Mouse (Mus musculus) layer of hippocampus, adult 2 months (tissue): ENCODE data around the gene Gm21905. TPM values are rescaled to one million over a fixed set of nuclear protein-coding genes. Genes with fewer than 3 reads are reported as not detected.

Experiments used
- DNase-seq, 2 experiments: peaks; one replicate each; pipeline ENCODE4 v3.0.0; 2022; ENCODE audit warnings: low spot score in 2 of 2
- H3K27ac ChIP-seq: fragments of 200-600 bp; 2 replicates; pipeline ENCODE4 v1.8.1; 2022
- H3K4me3 ChIP-seq: fragments of 200-600 bp; 2 replicates; pipeline ENCODE4 v1.8.1; 2022; ENCODE audit warnings: mild to moderate bottlenecking
- CTCF ChIP-seq: fragments of 200-600 bp; conservative IDR thresholded peaks from 2 replicates; pipeline ENCODE4 v1.8.1; 2022; ENCODE audit warnings: antibody characterized with exemption, mild to moderate bottlenecking, moderate library complexity
- long read RNA-seq, 2 experiments: library from polyadenylated mRNA; stranded (forward); transcript quantifications; one replicate each; pipeline ENCODE4 v2.0.0; 2021; ENCODE audit warnings: borderline mapping rate in 2 of 2
- total RNA-seq, 2 experiments: library from RNA; stranded (reverse); gene quantifications; 2 replicates each; pipeline ENCODE4 v1.2.3; 2021

Gm21905 gene
- total RNA-seq, result not detected
- long read RNA-seq, experiment 1, result 0 reads
- long read RNA-seq, experiment 2, result 0 reads

- H3K4me3 ChIP-seq, result no peak within 1 kb of the TSS
- no peak within 1 kb of the TSS for H3K27ac ChIP-seq
- no peak for TF ChIP-seq CTCF
- no peak for DNase-seq
Observed at GRCm38 (mm10) chr5:67946321-67946720, at the start of gene Gm21905. Gm21905 (minus strand) TSS chr5:67946421.

GRCm38 (mm10) chr5:67990426-67990825 lies 44.2 kb upstream of the Gm21905 start:
- no peak for DNase-seq
- no peak for TF ChIP-seq CTCF
- Histone ChIP-seq H3K27ac (no peak overlapping the region), H3K4me3 (no peak overlapping the region)

GRCm38 (mm10) chr5:67981946-67982526 lies 35.8 kb upstream of the Gm21905 start:
- TF ChIP-seq CTCF, result no peak
- H3K4me3 ChIP-seq, result no peak overlapping the region
- no peak overlapping the region for H3K27ac ChIP-seq
- DNase-seq, result no peak

- TF ChIP-seq CTCF, result no peak
- no peak overlapping the region for H3K27ac ChIP-seq
- no peak overlapping the region for H3K4me3 ChIP-seq
- DNase-seq, result no peak
Observed at GRCm38 (mm10) chr5:67969536-67969935, 23.3 kb upstream of the Gm21905 start.

- no peak for DNase-seq
- no peak for TF ChIP-seq CTCF
- H3K4me3 ChIP-seq, result no peak overlapping the region
- H3K27ac ChIP-seq, result no peak overlapping the region
Observed at GRCm38 (mm10) chr5:67961708-67962629, 15.7 kb upstream of the Gm21905 start.

- Histone ChIP-seq H3K27ac (no peak overlapping the region), H3K4me3 (no peak overlapping the region)
- TF ChIP-seq CTCF, result no peak
- DNase-seq, result no peak
Observed at GRCm38 (mm10) chr5:67955486-67955885, 9.3 kb upstream of the Gm21905 start.

- DNase-seq, result no peak
- TF ChIP-seq CTCF, result no peak
- H3K4me3 ChIP-seq, result no peak overlapping the region
- H3K27ac ChIP-seq, result no peak overlapping the region
Observed at GRCm38 (mm10) chr5:67954097-67954496, 7.9 kb upstream of the Gm21905 start.

- no peak overlapping the region for H3K27ac ChIP-seq
- no peak overlapping the region for H3K4me3 ChIP-seq
- peak in 1 of 2 experiments; percentile 5 for DNase-seq
- no peak for TF ChIP-seq CTCF
Observed at GRCm38 (mm10) chr5:67948074-67948473, 1.9 kb upstream of the Gm21905 start.

GRCm38 (mm10) chr5:67947006-67947405 lies 785 bp upstream of the Gm21905 start:
- H3K4me3 ChIP-seq, result no peak overlapping the region
- no peak for TF ChIP-seq CTCF
- DNase-seq, result no peak
- no peak overlapping the region for H3K27ac ChIP-seq

GRCm38 (mm10) chr5:67944074-67944785 lies 2.0 kb downstream of the Gm21905 start:
- no peak for TF ChIP-seq CTCF
- DNase-seq, result no peak
- H3K27ac ChIP-seq, result no peak overlapping the region
- H3K4me3 ChIP-seq, result no peak overlapping the region

GRCm38 (mm10) chr5:67943199-67943598 lies 3.0 kb downstream of the Gm21905 start:
- H3K27ac ChIP-seq, result no peak overlapping the region
- DNase-seq, result no peak

GRCm38 (mm10) chr5:67941369-67941768 lies 4.9 kb downstream of the Gm21905 start, which contains the start of gene Gm5108:
Gm5108 (plus strand) TSS chr5:67941669.
- TF ChIP-seq CTCF, result no peak
- no peak within 1 kb of the TSS for H3K27ac ChIP-seq
- no peak for DNase-seq
- H3K4me3 ChIP-seq, result no peak within 1 kb of the TSS

More at GRCm38 (mm10) chr5:67943199-67943598, 3.0 kb downstream of the Gm21905 start:
- TF ChIP-seq CTCF, result no peak
- no peak overlapping the region for H3K4me3 ChIP-seq

GRCm38 (mm10) chr5:67931623-67932022 lies 14.6 kb downstream of the Gm21905 start:
- Histone ChIP-seq H3K4me3 (no peak overlapping the region), H3K27ac (no peak overlapping the region)
- TF ChIP-seq CTCF, result no peak
- DNase-seq, result no peak
